Mouse (Mus musculus): ENCODE results near the gene Rhoj.

DNA sequence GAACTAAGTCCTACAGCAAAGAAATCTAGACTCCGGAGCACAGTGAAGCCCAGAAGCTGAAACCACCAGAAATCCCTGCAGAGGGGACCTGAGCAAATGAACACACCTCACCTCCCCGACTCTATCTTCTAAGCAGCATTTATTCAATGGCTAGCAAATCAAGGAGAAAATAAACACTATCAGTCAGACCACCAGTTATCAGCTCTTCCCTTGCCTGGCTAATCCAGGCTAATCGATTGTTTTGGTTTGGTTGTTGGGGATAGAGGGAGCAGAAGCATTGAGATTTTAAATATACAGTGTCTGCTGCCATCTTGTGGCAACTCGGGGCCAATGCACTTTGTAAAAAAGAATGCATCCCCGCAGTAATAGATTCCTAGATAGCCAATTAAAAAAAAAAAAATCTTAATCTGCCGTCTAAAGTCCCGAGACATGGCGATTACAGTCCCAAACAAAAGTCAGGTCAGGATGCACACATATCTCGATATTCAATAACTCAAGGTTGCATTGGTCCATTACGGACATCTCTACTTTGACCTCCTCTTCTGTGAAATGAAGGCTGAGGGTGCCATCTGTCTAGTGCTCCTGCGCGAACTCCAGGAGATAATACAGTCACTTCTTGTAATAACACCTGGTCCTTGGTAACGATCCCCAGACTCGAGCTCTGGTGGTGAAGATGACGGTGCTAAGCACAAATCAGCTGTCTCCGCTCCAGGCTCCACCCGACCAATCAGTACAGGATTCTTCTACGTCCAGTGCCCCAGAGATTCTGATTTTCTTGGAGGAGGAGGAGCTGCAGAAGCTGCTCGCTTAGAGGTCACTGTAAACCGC lies 81.4 kb downstream of the Rhoj start:
- TF ChIP-seq POLR2A (IDR thresholded peaks at IDR 0.05; ENCODE audit: control insufficient read depth, extremely low read depth, insufficient read depth, low read length, poor library complexity) (no peak), CTCF (IDR thresholded peaks at IDR 0.05; ENCODE audit: borderline replicate concordance, control insufficient read depth, extremely low read depth, insufficient read depth, low read length, poor library complexity) (no peak)

Measured in thymus, adult 2 months (tissue).